Mouse (Mus musculus): ENCODE results near the gene Slc22a3. TPM values are rescaled to one million over a fixed set of nuclear protein-coding genes. Genes with fewer than 3 reads are reported as not detected.

Slc22a3 gene
- total and polyA plus RNA-seq, 3 experiments: not detected

DNA sequence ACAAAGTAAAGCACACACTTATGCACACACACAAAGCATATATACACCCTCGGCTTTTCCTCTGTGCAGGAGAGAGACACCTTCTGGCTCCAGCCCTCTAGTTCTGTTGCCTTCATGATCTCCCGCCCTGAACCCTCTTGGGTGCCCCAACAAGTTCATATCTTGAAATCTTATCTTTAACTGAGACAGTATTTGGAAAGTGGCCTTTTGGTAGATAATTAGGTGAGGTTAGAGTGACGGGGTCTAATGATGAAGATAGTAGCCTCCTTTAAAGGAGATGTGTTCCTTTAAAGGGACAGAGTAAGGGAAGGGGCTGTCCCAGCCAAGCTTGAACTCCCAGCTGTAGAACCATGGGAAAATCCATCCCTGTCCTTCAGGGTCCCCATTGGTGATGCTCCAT, 3.7 kb upstream of the Slc22a3 start:
- Histone ChIP-seq H3K4me2 (ENCODE audit: insufficient read depth, low read depth, poor library complexity, severe bottlenecking) (no peak overlapping the region), H3K9me3 (replicated peaks; ENCODE audit: low read length) (peaks cover 6% of the 10 kb centered on the region), H3K79me2 (replicated peaks; ENCODE audit: control insufficient read depth, extremely low read depth, insufficient read depth, poor library complexity, severe bottlenecking) (no peaks in the 10 kb centered on the region), H3K36me3 (replicated peaks in 1 of 2; ENCODE audit: control insufficient read depth in 1 of 2, insufficient read depth in 1 of 2, low read length in 1 of 2) (no peaks in the 10 kb centered on the region), H3K27me3 (replicated peaks) (peaks cover 42% of the 10 kb centered on the region), H3K4me3 (replicated peaks in 1 of 3; ENCODE audit: low read depth in 2 of 3, low read length in 2 of 3, poor library complexity in 1 of 3) (no peak overlapping the region), H3K4me1 (ENCODE audit: control insufficient read depth in 1 of 2, insufficient read depth in 2 of 2) (peaks cover 0 to 5% of the 10 kb centered on the region in 2 experiments; a peak in 2 of 4 replicates), H3K9ac (ENCODE audit: insufficient read depth, low read depth) (no peak overlapping the region), H3K27ac (ENCODE audit: insufficient read depth, low read depth) (no peak overlapping the region)
- dilution Hi-C loops (cut with MboI; ENCODE audit: extremely low pct_ligation_motif_present, extremely low pct_unique_long_range_greater_than_20kb, low sequenced_read_pairs) (no loop called here), in situ Hi-C loops (cut with MboI; ENCODE audit: low pct_ligation_motif_present, low pct_unique_long_range_greater_than_20kb, low sequenced_read_pairs) (no loop called here)
- TF ChIP-seq JUN (IDR thresholded peaks at IDR 0.05; ENCODE audit: insufficient read depth, low read depth, low read length): no peak
- TF ChIP-seq TCF12 (IDR thresholded peaks at IDR 0.05; ENCODE audit: low read depth, low read length): no peak
- TF ChIP-seq CTCF (conservative IDR thresholded peaks at IDR 0.05 in 1 of 2, IDR thresholded peaks at IDR 0.05 in 1 of 2; ENCODE audit: low read depth in 2 of 2, low read length in 2 of 2): no peak
- TF ChIP-seq CHD1 (IDR thresholded peaks at IDR 0.05; ENCODE audit: low read depth, low read length): no peak
- TF ChIP-seq TBP (conservative IDR thresholded peaks at IDR 0.05; ENCODE audit: low read depth, low read length): no peak
- TF ChIP-seq ZMIZ1 (IDR thresholded peaks at IDR 0.05; ENCODE audit: low read depth, low read length): no peak
- TF ChIP-seq HCFC1 (IDR thresholded peaks at IDR 0.05; ENCODE audit: low read depth, low read length): no peak
- no peak for TF ChIP-seq CHD2 (IDR thresholded peaks at IDR 0.05; ENCODE audit: low read length)
- TF ChIP-seq ZC3H11A (IDR thresholded peaks at IDR 0.05; ENCODE audit: low read depth, low read length): no peak
- TF ChIP-seq SMC3 (IDR thresholded peaks at IDR 0.05; ENCODE audit: low read depth, low read length): no peak
- TF ChIP-seq MAZ (IDR thresholded peaks at IDR 0.05; ENCODE audit: low read depth, low read length): no peak
- TF ChIP-seq NELFE (IDR thresholded peaks at IDR 0.05; ENCODE audit: low read depth, low read length): no peak
- no peak for TF ChIP-seq USF1 (IDR thresholded peaks at IDR 0.05; ENCODE audit: low read depth, low read length)
- TF ChIP-seq POLR2A (IDR thresholded peaks at IDR 0.05; ENCODE audit: low read depth, low read length): no peak
- TF ChIP-seq USF2 (conservative IDR thresholded peaks at IDR 0.05; ENCODE audit: low read depth, low read length): no peak
- TF ChIP-seq SIN3A (IDR thresholded peaks at IDR 0.05; ENCODE audit: low read length): no peak
- TF ChIP-seq MYC (IDR thresholded peaks at IDR 0.05; ENCODE audit: low read depth, low read length): no peak
- TF ChIP-seq ZKSCAN1 (IDR thresholded peaks at IDR 0.05; ENCODE audit: borderline replicate concordance, low read depth, low read length): no peak
- no peak for TF ChIP-seq IRF4 (IDR thresholded peaks at IDR 0.05; ENCODE audit: low read depth, low read length)
- DNase-seq (ENCODE audit: extremely low read depth): no peak

DNA sequence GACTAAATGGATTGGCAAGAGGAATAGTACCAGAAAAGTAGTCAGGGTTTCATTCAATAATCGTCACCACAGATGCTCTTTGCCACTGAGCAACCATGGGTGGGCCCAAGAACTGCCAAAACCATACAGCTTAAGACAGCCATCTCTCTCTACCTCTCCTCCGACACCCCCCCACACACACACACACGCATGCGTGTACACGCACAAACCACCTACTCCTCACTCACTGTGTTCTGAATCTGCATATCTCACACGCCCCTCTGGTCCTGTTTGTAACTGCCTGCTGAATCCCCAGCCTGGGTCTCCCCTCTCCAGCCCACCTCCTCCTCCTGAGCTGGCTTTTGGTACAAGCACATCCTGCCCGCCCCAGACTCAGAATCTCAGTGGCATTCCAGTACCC, 872 bp upstream of the Slc22a3 start:
- TF ChIP-seq BHLHE40 (IDR thresholded peaks at IDR 0.05; ENCODE audit: low read depth, low read length) (no peak), CHD2 (IDR thresholded peaks at IDR 0.05; ENCODE audit: low read length) (no peak), MXI1 (IDR thresholded peaks at IDR 0.05; ENCODE audit: low read depth, low read length) (no peak), UBTF (IDR thresholded peaks at IDR 0.05; ENCODE audit: low read depth, low read length) (no peak), USF1 (IDR thresholded peaks at IDR 0.05; ENCODE audit: low read depth, low read length) (no peak), PAX5 (IDR thresholded peaks at IDR 0.05; ENCODE audit: low read length) (no peak), RAD21 (IDR thresholded peaks at IDR 0.05; ENCODE audit: low read depth, low read length) (no peak), ETS1 (conservative IDR thresholded peaks at IDR 0.05; ENCODE audit: low read depth, low read length) (no peak), ZC3H11A (IDR thresholded peaks at IDR 0.05; ENCODE audit: low read depth, low read length) (no peak), MAZ (IDR thresholded peaks at IDR 0.05; ENCODE audit: low read depth, low read length) (no peak)
- Histone ChIP-seq H3K4me1 (ENCODE audit: control insufficient read depth in 1 of 2, insufficient read depth in 2 of 2) (peaks cover 0 to 27% of the 10 kb centered on the region in 2 experiments; a peak in 2 of 4 replicates), H3K27me3 (replicated peaks) (peaks cover 51% of the 10 kb centered on the region), H3K36me3 (replicated peaks in 1 of 2; ENCODE audit: control insufficient read depth in 1 of 2, insufficient read depth in 1 of 2, low read length in 1 of 2) (no peaks in the 10 kb centered on the region), H3K9me3 (replicated peaks; ENCODE audit: low read length) (peaks cover 6% of the 10 kb centered on the region), H3K79me2 (replicated peaks; ENCODE audit: control insufficient read depth, extremely low read depth, insufficient read depth, poor library complexity, severe bottlenecking) (no peaks in the 10 kb centered on the region), H3K4me2 (ENCODE audit: insufficient read depth, low read depth, poor library complexity, severe bottlenecking) (no peak overlapping the region), H3K4me3 (replicated peaks in 1 of 3; ENCODE audit: low read depth in 2 of 3, low read length in 2 of 3, poor library complexity in 1 of 3) (no peak overlapping the region), H3K9ac (ENCODE audit: insufficient read depth, low read depth) (no peak overlapping the region), H3K27ac (ENCODE audit: insufficient read depth, low read depth) (no peak overlapping the region)
- DNase-seq (ENCODE audit: extremely low read depth): no peak
- dilution Hi-C loops (cut with MboI; ENCODE audit: extremely low pct_ligation_motif_present, extremely low pct_unique_long_range_greater_than_20kb, low sequenced_read_pairs) (no loop called here), in situ Hi-C loops (cut with MboI; ENCODE audit: low pct_ligation_motif_present, low pct_unique_long_range_greater_than_20kb, low sequenced_read_pairs) (no loop called here)
